Mouse (Mus musculus) cerebellum, postnatal 25 days (tissue): ENCODE results near the gene Elovl2.
"Not testable (repeated sequence)": the region's sequence is repeated elsewhere in the genome, so short reads cannot be mapped to it uniquely, and the experiment has no call there.

Experiments
- DNase-seq, 2 experiments: peaks; one replicate each; pipeline ENCODE4 v3.0.0; 2021; ENCODE audit warnings: mixed read lengths in 2 of 2

Elovl2 gene

GRCm38 (mm10) chr13:41233241-41233640 is 13.0 kb upstream of the Elovl2 start:
- no peak for DNase-seq

GRCm38 (mm10) chr13:41232209-41232608 is 12.0 kb upstream of the Elovl2 start:
- DNase-seq = peak in 1 of 2 experiments; percentile 43

GRCm38 (mm10) chr13:41231389-41231983 is 11.3 kb upstream of the Elovl2 start:
- peak; percentile 68 to 86 for DNase-seq

- DNase-seq = no peak
These were observed 10.1 kb upstream of the Elovl2 start for GRCm38 (mm10) chr13:41230256-41230655.

GRCm38 (mm10) chr13:41228060-41228459 is 7.9 kb upstream of the Elovl2 start:
- DNase-seq = no peak

- no peak for DNase-seq
These were observed 6.3 kb upstream of the Elovl2 start for GRCm38 (mm10) chr13:41226513-41226912.

- DNase-seq = peak in 1 of 2 experiments; percentile 53
These were observed 410 bp downstream of the Elovl2 start for GRCm38 (mm10) chr13:41219687-41220303.

GRCm38 (mm10) chr13:41219056-41219455 is 1.1 kb downstream of the Elovl2 start:
- no peak for DNase-seq

- no peak for DNase-seq
These were observed 4.0 kb downstream of the Elovl2 start for GRCm38 (mm10) chr13:41216236-41216635.

GRCm38 (mm10) chr13:41215669-41216068 is 4.5 kb downstream of the Elovl2 start:
- DNase-seq = no peak

GRCm38 (mm10) chr13:41212558-41213322 is 7.5 kb downstream of the Elovl2 start:
- no peak for DNase-seq

GRCm38 (mm10) chr13:41211276-41211675 is 8.9 kb downstream of the Elovl2 start:
- no peak for DNase-seq

- DNase-seq = no peak
These were observed 14.0 kb downstream of the Elovl2 start for GRCm38 (mm10) chr13:41206241-41206640.

GRCm38 (mm10) chr13:41205568-41205967 is 14.6 kb downstream of the Elovl2 start:
- DNase-seq = not testable (repeated sequence)

GRCm38 (mm10) chr13:41203691-41204090 is 16.5 kb downstream of the Elovl2 start:
- no peak for DNase-seq

GRCm38 (mm10) chr13:41203289-41203688 is 16.9 kb downstream of the Elovl2 start:
- no peak for DNase-seq

- no peak for DNase-seq
These were observed 19.3 kb downstream of the Elovl2 start for GRCm38 (mm10) chr13:41200861-41201260.

GRCm38 (mm10) chr13:41195640-41196333 is 24.4 kb downstream of the Elovl2 start:
- DNase-seq = no peak

GRCm38 (mm10) chr13:41187886-41188285 is 32.3 kb downstream of the Elovl2 start:
- DNase-seq = no peak

- no peak for DNase-seq
These were observed 61.8 kb downstream of the Elovl2 start for GRCm38 (mm10) chr13:41158426-41158825.

GRCm38 (mm10) chr13:41153146-41153545 is 67.1 kb downstream of the Elovl2 start:
- DNase-seq = no peak

- peak; percentile 62 to 77 for DNase-seq
These were observed 73.9 kb downstream of the Elovl2 start for GRCm38 (mm10) chr13:41146271-41146670.

- no peak for DNase-seq
These were observed 74.7 kb downstream of the Elovl2 start for GRCm38 (mm10) chr13:41145433-41145970.
